Mouse (Mus musculus) intestine, embryonic 14.5 days (tissue): ENCODE data around the gene Nudt9. TPM values are rescaled to one million over a fixed set of nuclear protein-coding genes. Genes with fewer than 3 reads are reported as not detected.

Source experiments
- ATAC-seq: fragments of 200-750 bp; cut with Nextera tagmentation; replicated peaks from 2 replicates; pipeline ENCODE4 v1.8.0; 2017; ENCODE audit warnings: low read depth, moderate number of reproducible peaks, moderate TSS enrichment, moderate library complexity; ENCODE audit not compliant: low FRiP score, low TSS enrichment
- DNase-seq: peaks from one replicate; pipeline ENCODE4 v3.0.0-alpha.2; 2018; ENCODE audit warnings: low spot score
- H3K27ac ChIP-seq: fragments of 300-500 bp; sonication (generic); 2 replicates; pipeline ENCODE4 v1.5.1; 2014; ENCODE audit warnings: low read depth, mild to moderate bottlenecking, control low read depth
- H3K27me3 ChIP-seq: fragments of 300-500 bp; sonication (generic); replicated peaks from 2 replicates; pipeline ENCODE4 v1.6.1; 2014; ENCODE audit warnings: low read length, control low read depth; ENCODE audit not compliant: control insufficient read depth, insufficient read depth
- H3K36me3 ChIP-seq: fragments of 300-500 bp; sonication (generic); 2 replicates; pipeline ENCODE4 v1.6.1; 2014; ENCODE audit warnings: low read length, control low read depth; ENCODE audit not compliant: control insufficient read depth, insufficient read depth
- H3K4me1 ChIP-seq: fragments of 300-500 bp; sonication (generic); replicated peaks from 2 replicates; pipeline ENCODE4 v1.6.1; 2014; ENCODE audit warnings: low read length, control low read depth, mixed read lengths; ENCODE audit not compliant: control insufficient read depth, insufficient read depth
- H3K4me2 ChIP-seq: fragments of 300-500 bp; sonication (generic); 2 replicates; pipeline ENCODE4 v1.6.1; 2014; ENCODE audit warnings: low read length
- H3K4me3 ChIP-seq: fragments of 300-500 bp; sonication (generic); 2 replicates; pipeline ENCODE4 v1.5.1; 2014; ENCODE audit warnings: low read depth, low read length, control low read depth, mixed read lengths
- H3K9ac ChIP-seq: fragments of 300-500 bp; sonication (generic); 2 replicates; pipeline ENCODE4 v1.6.1; 2014; ENCODE audit warnings: mild to moderate bottlenecking, low read length
- H3K9me3 ChIP-seq: fragments of 300-500 bp; sonication (generic); 2 replicates; pipeline ENCODE4 v1.6.1; 2016; ENCODE audit warnings: low read length, control low read depth; ENCODE audit not compliant: control insufficient read depth
- WGBS: fragments of 180-500 bp; shearing (Covaris S2); extraction: QIAGEN DNeasy Blood & Tissue Kit; methylation state at CpG from one replicate; pipeline ENCODE4 v1.1.7; 2014; 5-methylcytosine and 5-hydroxymethylcytosine counted together
- polyA plus RNA-seq: library from polyadenylated mRNA; unstranded; fragments of >200 nt; fragmentation: Nextera tagmentation; extraction: Ambion mirVana; gene quantifications from 2 replicates; pipeline ENCODE4 v1.2.1, GENCODE M21; 2014

The Nudt9 gene
- polyA plus RNA-seq, 1 experiment from 2014 or later: 59.4 TPM

GRCm38 (mm10) chr5:104025245-104025854, 20.8 kb upstream of the Nudt9 start:
- DNase-seq (no peak), ATAC-seq (no peak)
- 48% methylated on average over 17 of the region's 17 CpGs for WGBS
- H3K27me3 ChIP-seq: no peaks in the 10 kb centered on the region
- H3K4me2 ChIP-seq: no peak overlapping the region
- no peaks in the 10 kb centered on the region for H3K36me3 ChIP-seq
- peaks cover 14% of the 10 kb centered on the region for H3K4me1 ChIP-seq
- no peak overlapping the region for H3K9ac ChIP-seq
- H3K9me3 ChIP-seq: no peaks in the 10 kb centered on the region
- no peak overlapping the region for H3K4me3 ChIP-seq
- H3K27ac ChIP-seq: no peak overlapping the region

GRCm38 (mm10) chr5:104032434-104033097, 13.5 kb upstream of the Nudt9 start:
- H3K9me3 ChIP-seq: no peaks in the 10 kb centered on the region

GRCm38 (mm10) chr5:104035066-104035465, 11.0 kb upstream of the Nudt9 start:
- Histone ChIP-seq H3K27ac (no peak overlapping the region), H3K4me3 (no peak overlapping the region), H3K36me3 (no peaks in the 10 kb centered on the region), H3K9ac (no peak overlapping the region), H3K4me1 (no peaks in the 10 kb centered on the region), H3K9me3 (no peaks in the 10 kb centered on the region), H3K4me2 (no peak overlapping the region), H3K27me3 (no peaks in the 10 kb centered on the region)
- DNase-seq (no peak), ATAC-seq (no peak)

More at GRCm38 (mm10) chr5:104032434-104033097, 13.5 kb upstream of the Nudt9 start:
- 85% methylated on average over 2 of the region's 2 CpGs for WGBS
- Histone ChIP-seq H3K4me3 (no peak overlapping the region), H3K4me2 (no peak overlapping the region), H3K9ac (no peak overlapping the region), H3K27me3 (no peaks in the 10 kb centered on the region), H3K4me1 (no peaks in the 10 kb centered on the region), H3K36me3 (no peaks in the 10 kb centered on the region), H3K27ac (no peak overlapping the region)
- DNase-seq: no peak
- no peak for ATAC-seq

- Histone ChIP-seq H3K4me2 (no peak overlapping the region), H3K27ac (no peak overlapping the region), H3K36me3 (no peaks in the 10 kb centered on the region), H3K27me3 (no peaks in the 10 kb centered on the region), H3K4me1 (no peaks in the 10 kb centered on the region), H3K4me3 (no peak overlapping the region), H3K9me3 (no peaks in the 10 kb centered on the region), H3K9ac (no peak overlapping the region)
- DNase-seq (no peak), ATAC-seq (no peak)
- 59% methylated on average over 1 of the region's 1 CpGs for WGBS
Observed at GRCm38 (mm10) chr5:104035824-104036223, 10.3 kb upstream of the Nudt9 start.

GRCm38 (mm10) chr5:104036686-104037085, 9.4 kb upstream of the Nudt9 start:
- DNase-seq: no peak
- no peak overlapping the region for H3K9ac ChIP-seq
- 78% methylated on average over 1 of the region's 1 CpGs for WGBS
- H3K36me3 ChIP-seq: no peaks in the 10 kb centered on the region
- no peak overlapping the region for H3K4me2 ChIP-seq
- H3K27me3 ChIP-seq: no peaks in the 10 kb centered on the region
- no peak for ATAC-seq
- H3K9me3 ChIP-seq: no peaks in the 10 kb centered on the region
- no peak overlapping the region for H3K4me3 ChIP-seq
- H3K4me1 ChIP-seq: no peaks in the 10 kb centered on the region
- no peak overlapping the region for H3K27ac ChIP-seq

- WGBS: 66% methylated on average over 6 of the region's 6 CpGs
- no peaks in the 10 kb centered on the region for H3K9me3 ChIP-seq
- no peaks in the 10 kb centered on the region for H3K27me3 ChIP-seq
- H3K4me2 ChIP-seq: no peak overlapping the region
- H3K4me3 ChIP-seq: no peak overlapping the region
- H3K9ac ChIP-seq: no peak overlapping the region
- no peaks in the 10 kb centered on the region for H3K4me1 ChIP-seq
- DNase-seq (no peak), ATAC-seq (no peak)
- no peak overlapping the region for H3K27ac ChIP-seq
- no peaks in the 10 kb centered on the region for H3K36me3 ChIP-seq
Observed at GRCm38 (mm10) chr5:104039154-104039932, 6.8 kb upstream of the Nudt9 start.

GRCm38 (mm10) chr5:104042906-104043305, 3.2 kb upstream of the Nudt9 start:
- no peak overlapping the region for H3K4me3 ChIP-seq
- no peaks in the 10 kb centered on the region for H3K27me3 ChIP-seq
- no peaks in the 10 kb centered on the region for H3K9me3 ChIP-seq
- DNase-seq: no peak
- H3K4me2 ChIP-seq: no peak overlapping the region
- H3K36me3 ChIP-seq: no peaks in the 10 kb centered on the region
- WGBS: 93% methylated on average over 2 of the region's 2 CpGs
- H3K27ac ChIP-seq: no peak overlapping the region
- no peak for ATAC-seq
- H3K4me1 ChIP-seq: peaks cover 5% of the 10 kb centered on the region; the same call in 1 of the 2 replicates
- H3K9ac ChIP-seq: no peak overlapping the region

GRCm38 (mm10) chr5:104043704-104044103, 2.4 kb upstream of the Nudt9 start:
- Histone ChIP-seq H3K9me3 (no peaks in the 10 kb centered on the region), H3K4me2 (no peak overlapping the region), H3K36me3 (no peaks in the 10 kb centered on the region), H3K4me1 (peaks cover 5% of the 10 kb centered on the region; the same call in 1 of the 2 replicates), H3K9ac (no peak overlapping the region), H3K27ac (no peak overlapping the region), H3K27me3 (no peaks in the 10 kb centered on the region), H3K4me3 (no peak overlapping the region)
- DNase-seq (no peak), ATAC-seq (no peak)
- whole genome bisulfite sequencing: 58% methylated on average over 2 of the region's 2 CpGs
